Mouse (Mus musculus) CH12.LX (cell line): ENCODE measurements around the gene Dnah11. TPM values are rescaled to one million over a fixed set of nuclear protein-coding genes. Genes with fewer than 3 reads are reported as not detected.

Experiments used
- DNase-seq: peaks from one replicate; pipeline ENCODE4 v3.0.0-alpha.2; 2013; ENCODE audit errors: extremely low read depth
- H3K27ac ChIP-seq: 2 replicates; pipeline ENCODE4 v1.5.1; 2012; ENCODE audit warnings: low read depth, mild to moderate bottlenecking, control low read depth, moderate library complexity; ENCODE audit not compliant: insufficient read depth
- H3K27me3 ChIP-seq: replicated peaks from 2 replicates; pipeline ENCODE3; 2012; ENCODE audit warnings: inconsistent platforms
- H3K36me3 ChIP-seq, 2 experiments: replicated peaks in 1 of 2; 2 replicates each; pipeline versions ENCODE3 to v1.6.1; 2012; ENCODE audit warnings: inconsistent platforms in 1 of 2, low read length in 1 of 2, mild to moderate bottlenecking in 1 of 2, mixed read lengths in 1 of 2, moderate library complexity in 1 of 2; ENCODE audit not compliant: control insufficient read depth in 1 of 2, insufficient read depth in 1 of 2
- H3K4me1 ChIP-seq, 2 experiments: 2 replicates each; pipeline ENCODE4 v1.6.1; 2012; ENCODE audit warnings: inconsistent platforms in 1 of 2, moderate library complexity in 1 of 2; ENCODE audit not compliant: insufficient read depth in 2 of 2, control insufficient read depth in 1 of 2
- H3K4me2 ChIP-seq: 2 replicates; pipeline ENCODE4 v1.6.1; 2012; ENCODE audit warnings: low read depth, mild to moderate bottlenecking, control low read depth; ENCODE audit not compliant: poor library complexity, insufficient read depth, severe bottlenecking
- H3K4me3 ChIP-seq, 3 experiments: fragments of 150-350 bp in 1 of 3; sonication (generic) in 1 of 3; replicated peaks in 1 of 3; 2 replicates each; pipeline versions ENCODE3 to v1.5.1; 2011 to 2012; ENCODE audit warnings: low read depth in 2 of 3, low read length in 2 of 3, mild to moderate bottlenecking in 2 of 3, moderate library complexity in 2 of 3, control low read depth in 1 of 3, improper control_type of control experiment in 1 of 3, inconsistent platforms in 1 of 3, mixed read lengths in 1 of 3; ENCODE audit not compliant: poor library complexity in 1 of 3
- H3K79me2 ChIP-seq: replicated peaks from 2 replicates; pipeline ENCODE4 v1.6.1; 2012; ENCODE audit warnings: mild to moderate bottlenecking, moderate library complexity; ENCODE audit not compliant: control insufficient read depth, poor library complexity, insufficient read depth, severe bottlenecking; ENCODE audit errors: extremely low read depth
- H3K9ac ChIP-seq: 2 replicates; pipeline ENCODE4 v1.6.1; 2012; ENCODE audit warnings: low read depth, mild to moderate bottlenecking, control low read depth, moderate library complexity; ENCODE audit not compliant: insufficient read depth
- H3K9me3 ChIP-seq: replicated peaks from 2 replicates; pipeline ENCODE3; 2012; ENCODE audit warnings: low read length, inconsistent platforms, mixed read lengths
- BHLHE40 ChIP-seq: IDR thresholded peaks from 2 replicates; pipeline ENCODE4 v1.6.1; 2011; ENCODE audit warnings: mild to moderate bottlenecking, low read depth, low read length, improper control_type of control experiment
- CHD1 ChIP-seq: IDR thresholded peaks from 2 replicates; pipeline ENCODE4 v1.6.1; 2012; ENCODE audit warnings: low read depth, low read length, improper control_type of control experiment, inconsistent platforms
- CTCF ChIP-seq, 2 experiments: IDR thresholded peaks in 1 of 2; conservative IDR thresholded peaks in 1 of 2; 2 replicates each; pipeline ENCODE4 v1.5.1; 2011 to 2012; ENCODE audit warnings: low read depth in 2 of 2, low read length in 2 of 2, improper control_type of control experiment in 1 of 2, inconsistent platforms in 1 of 2, mild to moderate bottlenecking in 1 of 2, moderate library complexity in 1 of 2
- E2F4 ChIP-seq: IDR thresholded peaks from 2 replicates; pipeline ENCODE4 v1.6.1; 2011; ENCODE audit warnings: low read depth, low read length, improper control_type of control experiment; ENCODE audit not compliant: insufficient replicate concordance
- ELF1 ChIP-seq: IDR thresholded peaks from 2 replicates; pipeline ENCODE4 v1.6.1; 2014; ENCODE audit warnings: low read depth, mild to moderate bottlenecking, inconsistent platforms, low read length, improper control_type of control experiment
- GABPA ChIP-seq: IDR thresholded peaks from 2 replicates; pipeline ENCODE4 v1.6.1; 2012; ENCODE audit warnings: low read depth, low read length, improper control_type of control experiment, inconsistent platforms; ENCODE audit not compliant: insufficient replicate concordance
- HCFC1 ChIP-seq: IDR thresholded peaks from 2 replicates; pipeline ENCODE4 v1.6.1; 2012; ENCODE audit warnings: low read depth, mild to moderate bottlenecking, inconsistent platforms, low read length, improper control_type of control experiment
- IRF4 ChIP-seq: IDR thresholded peaks from 2 replicates; pipeline ENCODE4 v1.6.1; 2014; ENCODE audit warnings: low read depth, mild to moderate bottlenecking, inconsistent platforms, low read length, improper control_type of control experiment
- JUN ChIP-seq: IDR thresholded peaks from 2 replicates; pipeline ENCODE4 v1.6.1; 2011; ENCODE audit warnings: low read depth, mild to moderate bottlenecking, low read length, improper control_type of control experiment, moderate library complexity; ENCODE audit not compliant: insufficient read depth
- MAZ ChIP-seq: IDR thresholded peaks from 2 replicates; pipeline ENCODE4 v1.6.1; 2012; ENCODE audit warnings: low read depth, mild to moderate bottlenecking, inconsistent platforms, low read length, improper control_type of control experiment, moderate library complexity
- MYC ChIP-seq: IDR thresholded peaks from 2 replicates; pipeline ENCODE4 v1.6.1; 2011; ENCODE audit warnings: low read depth, mild to moderate bottlenecking, improper control_type of control experiment, low read length
- NRF1 ChIP-seq: IDR thresholded peaks from 2 replicates; pipeline ENCODE4 v1.6.1; 2014; ENCODE audit warnings: low read depth, mild to moderate bottlenecking, inconsistent platforms, low read length, improper control_type of control experiment, moderate library complexity
- POLR2AphosphoS2 ChIP-seq: IDR thresholded peaks from 2 replicates; pipeline ENCODE4 v1.6.1; 2011; ENCODE audit warnings: low read depth, low read length, improper control_type of control experiment
- RAD21 ChIP-seq: IDR thresholded peaks from 2 replicates; pipeline ENCODE4 v1.6.1; 2011; ENCODE audit warnings: low read depth, mild to moderate bottlenecking, low read length, improper control_type of control experiment, moderate library complexity
- RCOR1 ChIP-seq: conservative IDR thresholded peaks from 2 replicates; pipeline ENCODE4 v1.6.1; 2012; ENCODE audit warnings: low read depth, mild to moderate bottlenecking, inconsistent platforms, low read length, improper control_type of control experiment
- SMC3 ChIP-seq: IDR thresholded peaks from 2 replicates; pipeline ENCODE4 v1.6.1; 2011; ENCODE audit warnings: low read depth, low read length, improper control_type of control experiment
- TBP ChIP-seq: conservative IDR thresholded peaks from 2 replicates; pipeline ENCODE4 v1.6.1; 2011; ENCODE audit warnings: low read depth, low read length, improper control_type of control experiment
- TCF12 ChIP-seq: IDR thresholded peaks from 2 replicates; pipeline ENCODE4 v1.6.1; 2014; ENCODE audit warnings: low read depth, mild to moderate bottlenecking, inconsistent platforms, low read length, improper control_type of control experiment
- UBTF ChIP-seq: IDR thresholded peaks from 2 replicates; pipeline ENCODE4 v1.6.1; 2012; ENCODE audit warnings: low read depth, mild to moderate bottlenecking, inconsistent platforms, low read length, improper control_type of control experiment, moderate library complexity
- USF1 ChIP-seq: IDR thresholded peaks from 2 replicates; pipeline ENCODE4 v1.6.1; 2014; ENCODE audit warnings: low read depth, mild to moderate bottlenecking, inconsistent platforms, low read length, improper control_type of control experiment
- ZKSCAN1 ChIP-seq: IDR thresholded peaks from 2 replicates; pipeline ENCODE4 v1.6.1; 2012; ENCODE audit warnings: low read depth, inconsistent platforms, low read length, improper control_type of control experiment, borderline replicate concordance
- ZMIZ1 ChIP-seq: IDR thresholded peaks from 2 replicates; pipeline ENCODE4 v1.6.1; 2012; ENCODE audit warnings: low read depth, mild to moderate bottlenecking, inconsistent platforms, low read length, improper control_type of control experiment
- ZNF384 ChIP-seq: IDR thresholded peaks from 2 replicates; pipeline ENCODE4 v1.6.1; 2012; ENCODE audit warnings: low read depth, low read length, improper control_type of control experiment, inconsistent platforms
- dilution Hi-C: fragments of 300-500 bp; cut with MboI; formaldehyde crosslinking; loops from 2 replicates; pipeline ENCODE4 v1.14.3; 2020; ENCODE audit warnings: low sequenced_read_pairs; ENCODE audit not compliant: extremely low pct_unique_long_range_greater_than_20kb, extremely low pct_ligation_motif_present
- in situ Hi-C: fragments of 300-500 bp; cut with MboI; formaldehyde crosslinking; loops from 3 replicates; pipeline ENCODE4 v1.14.3; 2019; ENCODE audit warnings: low sequenced_read_pairs, low pct_ligation_motif_present, low pct_unique_long_range_greater_than_20kb, mixed read lengths
- polyA plus RNA-seq: library from polyadenylated mRNA; unstranded; fragments of >175 nt; gene quantifications from 2 replicates; pipeline ENCODE4 v1.2.1, GENCODE M21; 2012; ENCODE audit warnings: low read depth; ENCODE audit not compliant: insufficient read length
- total RNA-seq, 2 experiments: library from RNA; depleted of rRNA; stranded (reverse); fragments of 300-350 nt in 1 of 2; fragments of >200 nt in 1 of 2; gene quantifications; 2 replicates each; pipeline ENCODE4 v1.2.3; 2012 to 2014

Dnah11 gene
- total and polyA plus RNA-seq, 3 experiments: 0.85 to 2.5 (median 1.2) TPM

GRCm38 (mm10) chr12:117842676-117843075 is 356.2 kb downstream of the Dnah11 start:
- dilution Hi-C loops (no loop called here), in situ Hi-C loops (no loop called here)
- DNase-seq: no peak
- Histone ChIP-seq H3K9ac (no peak overlapping the region), H3K79me2 (peaks cover 3% of the 10 kb centered on the region; the same call in 1 of the 2 replicates), H3K4me3 (peak overlapping the region in 1 of 3 experiments; percentile 72), H3K4me2 (no peak overlapping the region), H3K27ac (no peak overlapping the region)
- TF ChIP-seq ZMIZ1: no peak
- no peak for TF ChIP-seq SMC3
- TF ChIP-seq USF1: no peak
- TF ChIP-seq ZKSCAN1: no peak
- no peak for TF ChIP-seq IRF4
- TF ChIP-seq, all 38 proteins: peak for 0
- H3K27me3 ChIP-seq: no peaks in the 10 kb centered on the region
- H3K9me3 ChIP-seq: no peaks in the 10 kb centered on the region
- peaks cover 0 to 36% of the 10 kb centered on the region in 2 experiments; a peak in 3 of 4 replicates for H3K4me1 ChIP-seq
- H3K36me3 ChIP-seq: peaks cover 0 to 6% of the 10 kb centered on the region in 2 experiments

GRCm38 (mm10) chr12:117840705-117841104 is 358.1 kb downstream of the Dnah11 start:
- Histone ChIP-seq H3K27ac (no peak overlapping the region), H3K27me3 (no peaks in the 10 kb centered on the region), H3K4me2 (no peak overlapping the region), H3K4me1 (peaks cover 0 to 23% of the 10 kb centered on the region in 2 experiments; a peak in 2 of 4 replicates), H3K9me3 (no peaks in the 10 kb centered on the region), H3K4me3 (no peak overlapping the region), H3K79me2 (peaks cover 3% of the 10 kb centered on the region; the same call in 1 of the 2 replicates), H3K9ac (no peak overlapping the region), H3K36me3 (peaks cover 0 to under 1% of the 10 kb centered on the region in 2 experiments)
- no peak for DNase-seq
- TF ChIP-seq SMC3 (no peak), CHD1 (no peak), NRF1 (no peak)
- dilution Hi-C loops: no loop called here
- in situ Hi-C loops: no loop called here

- in situ Hi-C loops: no loop called here
- peaks cover under 1 to 7% of the 10 kb centered on the region in 2 experiments; a peak in 2 of 4 replicates for H3K4me1 ChIP-seq
- no peaks in the 10 kb centered on the region for H3K36me3 ChIP-seq
- no peak overlapping the region for H3K27ac ChIP-seq
- TF ChIP-seq MYC (no peak), CTCF (conservative IDR thresholded peaks at IDR 0.05 in 1 of 2, IDR thresholded peaks at IDR 0.05 in 1 of 2; ENCODE audit: low read depth in 2 of 2, low read length in 2 of 2) (no peak), USF1 (no peak), TBP (no peak), ELF1 (no peak), POLR2AphosphoS2 (no peak), RCOR1 (no peak), ZKSCAN1 (no peak), MAZ (no peak), HCFC1 (no peak), TCF12 (no peak), IRF4 (no peak), UBTF (no peak), JUN (no peak), ZNF384 (no peak), RAD21 (no peak), E2F4 (no peak), GABPA (no peak), BHLHE40 (no peak)
- TF ChIP-seq, all 38 proteins: peak for 0
- no peaks in the 10 kb centered on the region for H3K27me3 ChIP-seq
- H3K4me3 ChIP-seq: no peak overlapping the region
- no peak for DNase-seq
- no peak overlapping the region for H3K9ac ChIP-seq
- dilution Hi-C loops: no loop called here
- no peaks in the 10 kb centered on the region for H3K9me3 ChIP-seq
- H3K4me2 ChIP-seq: no peak overlapping the region
- H3K79me2 ChIP-seq: no peaks in the 10 kb centered on the region
Measured at GRCm38 (mm10) chr12:117837376-117837775, 361.5 kb downstream of the Dnah11 start.
